Mouse (Mus musculus): Measurements from ENCODE around the gene Ssx2ip. TPM values are rescaled to one million over a fixed set of nuclear protein-coding genes. Genes with fewer than 3 reads are reported as not detected.

Ssx2ip gene
- total RNA-seq (2021): 10 to 100 TPM; 80.7 to 81.5 TPM

DNA sequence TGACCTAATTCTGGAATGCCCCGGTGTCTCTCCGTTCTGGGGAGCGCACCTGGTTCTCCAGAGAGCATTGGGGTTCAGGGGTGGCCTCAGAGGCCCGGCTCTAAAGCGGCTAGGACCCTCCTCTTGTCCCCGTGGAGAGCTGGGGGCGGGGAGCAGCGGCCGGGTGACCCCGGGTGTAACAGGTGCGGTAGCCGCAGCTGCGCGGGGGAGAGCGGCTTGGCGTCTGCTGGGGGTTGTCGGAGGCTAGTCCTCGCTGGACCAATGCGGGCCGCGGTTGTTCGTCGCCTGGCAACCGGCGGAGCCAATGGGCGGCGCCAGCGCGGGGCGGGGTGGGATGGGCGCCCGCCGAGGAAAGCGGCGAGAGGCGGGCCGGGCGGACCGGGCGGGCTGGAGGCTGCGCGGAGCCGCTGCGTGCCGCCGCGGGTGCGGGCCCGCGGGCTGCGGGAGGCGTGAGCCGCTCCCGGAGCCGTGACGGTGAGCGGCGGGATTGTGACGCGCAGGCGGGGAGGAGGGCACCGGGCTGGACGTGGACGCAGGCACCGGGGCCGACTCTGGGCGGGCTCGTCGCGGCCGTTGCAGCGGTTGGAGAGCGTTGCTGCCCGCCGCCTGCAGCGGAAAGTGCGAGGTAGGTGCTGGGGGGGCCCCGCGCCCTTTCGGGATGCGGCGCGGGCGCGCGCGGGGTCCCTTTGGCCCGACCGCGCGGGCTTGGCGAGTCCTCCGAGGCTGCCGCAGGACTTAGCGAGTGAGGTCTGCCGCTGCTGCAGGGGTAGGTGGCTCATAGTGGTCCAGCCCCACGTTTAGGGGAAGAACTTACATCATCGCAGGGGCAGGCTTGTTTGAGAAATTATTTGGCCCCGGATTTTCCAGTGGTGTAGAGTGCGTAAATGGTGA, at the start of gene Ssx2ip:
Gene Ssx2ip, plus strand, starts transcription at position 332 of the 891 bp plus-strand sequence.
- peak; percentile 98 for DNase-seq
- intact Hi-C loops (cut with DNase I): loop anchor here (10.0 kb wide), 1 partner anchor 60 kb away; no protein-coding TSS in a partner anchor

DNA sequence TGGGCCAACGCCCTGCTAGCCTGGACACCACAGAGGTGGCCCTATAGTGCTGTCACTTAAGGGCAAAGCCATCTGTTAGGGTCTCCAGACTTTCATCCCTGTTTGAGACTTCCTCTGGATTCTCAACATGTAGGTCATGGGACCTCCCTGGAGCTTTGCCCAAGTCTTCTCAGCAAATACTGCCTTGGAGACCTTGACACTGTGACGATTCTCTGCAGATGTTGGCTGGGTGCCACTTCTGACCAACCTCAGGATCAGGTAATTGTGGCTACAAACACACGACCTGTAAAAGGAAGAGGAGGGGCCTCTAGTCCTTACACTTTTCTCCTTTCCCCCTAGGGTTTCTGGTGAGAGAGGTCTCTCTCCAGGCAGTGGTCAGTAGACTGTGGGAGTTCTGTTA, 49.3 kb upstream of the Ssx2ip start:
- intact Hi-C loops (cut with DNase I): no loop called here
- DNase-seq: no peak

GRCm38 (mm10) chr3:146365471-146365870, 39.0 kb upstream of the Ssx2ip start:
- intact Hi-C loops (cut with DNase I): no loop called here

DNA sequence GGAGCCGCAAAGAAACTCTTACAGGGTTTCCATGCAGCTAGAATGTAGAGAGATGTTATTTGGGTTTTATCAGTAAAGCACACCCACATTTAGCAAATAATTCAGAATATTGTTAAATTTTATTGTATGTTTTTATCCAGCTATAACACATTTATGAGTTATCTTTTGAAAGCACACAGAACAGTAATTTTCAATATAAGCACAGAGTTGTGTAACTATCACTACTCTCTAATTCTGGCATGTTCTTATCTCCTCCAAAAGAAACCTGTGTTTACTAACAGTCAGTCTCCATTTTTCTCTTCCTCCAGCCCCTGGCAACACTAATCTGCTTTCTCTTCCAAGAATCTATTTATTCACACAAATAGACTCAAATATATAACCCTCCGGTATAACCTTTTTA, 37.4 kb upstream of the Ssx2ip start:
- DNase-seq: no peak
- intact Hi-C loops (cut with DNase I): no loop called here

More at GRCm38 (mm10) chr3:146365471-146365870, 39.0 kb upstream of the Ssx2ip start:
- DNase-seq: no peak

- no peak for DNase-seq
- intact Hi-C loops (cut with DNase I): no loop called here
These were observed 33.8 kb upstream of the Ssx2ip start for GRCm38 (mm10) chr3:146370553-146371095.

GRCm38 (mm10) chr3:146371201-146371600, 33.2 kb upstream of the Ssx2ip start:
- intact Hi-C loops (cut with DNase I): no loop called here
- no peak for DNase-seq

- DNase-seq: no peak
- intact Hi-C loops (cut with DNase I): no loop called here
These were observed 29.8 kb upstream of the Ssx2ip start for GRCm38 (mm10) chr3:146374596-146375175.

GRCm38 (mm10) chr3:146375224-146375657, 29.2 kb upstream of the Ssx2ip start:
- intact Hi-C loops (cut with DNase I): no loop called here
- no peak for DNase-seq

- intact Hi-C loops (cut with DNase I): no loop called here
- DNase-seq: no peak
These were observed 27.9 kb upstream of the Ssx2ip start for GRCm38 (mm10) chr3:146376337-146377130.

GRCm38 (mm10) chr3:146377216-146377615, 27.2 kb upstream of the Ssx2ip start:
- no peak for DNase-seq
- intact Hi-C loops (cut with DNase I): no loop called here

- intact Hi-C loops (cut with DNase I): no loop called here
These were observed 25.7 kb upstream of the Ssx2ip start for GRCm38 (mm10) chr3:146378753-146379152.

DNA sequence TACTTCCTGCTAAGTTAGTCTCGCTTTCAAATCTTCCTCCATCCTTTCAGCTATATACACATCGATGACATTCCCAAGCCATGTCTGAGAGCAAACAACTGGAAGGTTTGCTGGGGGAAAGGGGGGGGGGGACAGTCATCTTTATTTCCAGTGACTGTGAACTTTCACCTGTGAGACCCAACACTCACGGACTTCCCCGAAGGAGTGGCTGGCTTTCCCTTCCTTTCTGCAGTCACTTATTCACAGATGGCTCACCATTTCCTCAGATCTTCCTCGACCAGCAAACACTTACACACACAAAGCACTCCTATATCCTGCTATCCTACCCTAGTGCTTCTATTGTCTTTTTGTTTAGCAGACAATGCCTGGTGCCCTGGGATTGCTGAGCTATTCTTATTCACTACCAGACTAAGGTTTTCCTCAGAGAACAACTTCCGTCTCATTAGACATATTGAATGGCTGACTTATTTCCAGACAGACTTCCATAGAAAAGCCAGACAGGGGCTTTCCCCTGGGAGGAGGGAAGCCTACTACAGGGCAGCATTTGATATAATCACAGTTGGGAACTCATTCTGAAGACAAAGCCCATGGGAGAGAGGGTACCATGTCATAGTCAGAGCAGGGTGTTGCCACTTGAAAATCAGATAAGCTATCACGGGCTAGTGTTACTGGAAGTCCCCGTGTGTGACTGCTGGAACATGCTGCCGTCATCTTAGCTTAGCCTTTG, 24.5 kb upstream of the Ssx2ip start:
- no peak for DNase-seq
- intact Hi-C loops (cut with DNase I): no loop called here

More at GRCm38 (mm10) chr3:146378753-146379152, 25.7 kb upstream of the Ssx2ip start:
- no peak for DNase-seq

- intact Hi-C loops (cut with DNase I): no loop called here
- DNase-seq: no peak
These were observed 23.6 kb upstream of the Ssx2ip start for GRCm38 (mm10) chr3:146380874-146381273.

GRCm38 (mm10) chr3:146381471-146381870, 23.0 kb upstream of the Ssx2ip start:
- intact Hi-C loops (cut with DNase I): no loop called here
- DNase-seq: no peak

DNA sequence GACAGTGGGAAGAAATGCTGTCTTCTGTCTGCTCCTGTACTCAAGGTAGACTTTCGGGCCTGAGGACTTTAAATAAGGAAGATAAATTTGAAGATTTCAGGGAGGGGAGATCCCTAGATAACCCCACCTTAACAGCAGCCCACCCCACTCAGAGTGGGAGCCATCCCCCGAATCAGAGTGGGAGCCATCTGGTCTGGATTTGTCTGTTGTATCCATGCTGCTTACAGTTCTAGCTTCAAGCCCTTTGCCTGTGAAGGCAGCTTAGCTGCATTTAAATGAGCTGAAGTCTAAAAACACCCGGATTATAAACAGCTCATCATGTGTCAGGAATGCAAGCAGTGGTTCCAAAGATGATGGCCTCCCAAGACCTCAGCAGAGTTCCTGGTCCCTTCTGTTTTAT, 17.6 kb upstream of the Ssx2ip start:
- intact Hi-C loops (cut with DNase I): no loop called here
- no peak for DNase-seq

DNA sequence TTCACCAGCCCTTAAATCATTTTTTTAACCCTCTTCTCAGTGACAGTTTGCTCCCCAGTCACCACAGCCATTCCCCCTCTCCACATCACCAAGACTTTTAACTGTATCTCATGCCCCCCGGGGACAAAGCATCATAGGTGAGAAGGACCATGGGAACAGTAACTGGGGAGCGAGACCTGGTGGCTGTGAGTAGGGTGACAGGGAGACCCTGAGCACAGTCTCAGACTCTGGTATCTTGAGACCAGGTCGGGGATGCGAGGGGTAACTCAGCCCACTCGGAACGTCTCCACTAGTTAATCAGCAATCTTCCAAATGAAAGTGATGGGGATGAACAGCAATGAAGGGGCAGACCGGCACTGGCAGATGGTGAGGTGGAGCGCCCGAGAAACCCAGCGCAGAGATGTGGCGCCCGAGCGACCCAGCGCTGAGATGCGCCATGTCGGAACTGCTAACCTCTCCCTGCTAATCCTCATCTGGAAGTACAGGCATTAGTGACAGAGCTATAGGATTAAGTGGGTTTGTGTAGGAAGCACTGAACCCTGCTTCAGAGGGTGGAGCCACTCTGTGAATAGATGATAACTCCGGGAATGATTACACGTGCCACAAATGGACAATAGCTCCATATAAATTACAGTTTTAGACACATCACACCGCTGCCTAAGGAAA, 11.7 kb upstream of the Ssx2ip start:
- no peak for DNase-seq

GRCm38 (mm10) chr3:146393641-146394100, 10.8 kb upstream of the Ssx2ip start:
- intact Hi-C loops (cut with DNase I): no loop called here
- DNase-seq: no peak

More for the DNA sequence above, 11.7 kb upstream of the Ssx2ip start:
- intact Hi-C loops (cut with DNase I): no loop called here

DNA sequence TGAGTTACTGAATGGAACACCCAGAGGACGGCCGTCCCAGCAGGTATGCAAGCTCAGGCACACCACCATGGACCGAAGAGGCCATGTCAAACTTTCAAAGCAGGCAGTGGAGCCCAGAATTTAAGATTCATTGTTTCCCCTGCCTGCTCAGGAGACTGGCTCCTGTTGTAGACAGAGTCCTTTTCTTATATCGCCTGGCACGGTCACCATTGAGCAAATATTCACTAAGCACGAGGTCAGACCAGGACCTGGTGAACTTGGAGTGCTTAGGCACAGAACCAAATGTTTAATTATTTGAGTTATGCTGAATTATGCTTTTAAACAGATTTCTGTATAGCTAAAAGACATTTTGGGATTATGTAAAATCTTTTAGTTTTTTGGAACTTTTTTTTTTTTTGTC, 8.2 kb upstream of the Ssx2ip start:
- intact Hi-C loops (cut with DNase I): no loop called here
- no peak for DNase-seq

GRCm38 (mm10) chr3:146396934-146397333, 7.5 kb upstream of the Ssx2ip start:
- intact Hi-C loops (cut with DNase I): no loop called here
- DNase-seq: no peak

GRCm38 (mm10) chr3:146397847-146398246, 6.6 kb upstream of the Ssx2ip start:
- intact Hi-C loops (cut with DNase I): no loop called here
- DNase-seq: no peak

Data from left cerebral cortex, postnatal 4 days (tissue).